Mouse (Mus musculus): Measurements from ENCODE around the gene 1700080O16Rik. TPM values are rescaled to one million over a fixed set of nuclear protein-coding genes. Genes with fewer than 3 reads are reported as not detected.

The 1700080O16Rik gene
- total RNA-seq (2012; rRNA removed) (not detected in 2 replicates), total RNA-seq (2014; rRNA removed) (not detected in 2 replicates), polyA plus RNA-seq (2012; ENCODE audit: insufficient read length, low read depth) (not detected in 2 replicates)

DNA sequence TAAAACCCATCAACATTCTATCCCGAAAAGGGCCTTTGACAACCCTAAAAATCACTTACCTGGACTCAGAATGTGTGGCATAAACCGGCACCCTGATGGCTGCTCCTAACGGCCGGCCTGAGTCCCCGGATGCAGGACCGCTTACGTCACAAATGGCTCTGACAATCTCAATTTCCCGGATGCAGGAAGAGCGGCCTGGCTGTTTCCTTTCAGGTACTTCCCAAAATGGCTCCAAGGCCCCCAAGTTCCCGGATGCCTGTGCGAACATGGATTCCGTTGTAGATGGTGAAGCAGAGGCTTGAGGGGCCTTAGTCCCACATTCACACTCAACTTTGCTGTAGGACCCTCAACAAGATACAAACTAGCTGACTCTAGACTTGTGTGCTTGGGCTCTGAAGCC, at the start of gene 1700080O16Rik:
Gene 1700080O16Rik, minus strand, starts transcription at position 101 of the 400 bp plus-strand sequence.
- TF ChIP-seq MYC (IDR thresholded peaks at IDR 0.05; ENCODE audit: low read depth, low read length) (no peak), ZC3H11A (IDR thresholded peaks at IDR 0.05; ENCODE audit: low read depth, low read length) (no peak), MAZ (IDR thresholded peaks at IDR 0.05; ENCODE audit: low read depth, low read length) (no peak), TCF12 (IDR thresholded peaks at IDR 0.05; ENCODE audit: low read depth, low read length) (no peak), MXI1 (IDR thresholded peaks at IDR 0.05; ENCODE audit: low read depth, low read length) (no peak), ZNF384 (IDR thresholded peaks at IDR 0.05; ENCODE audit: low read depth, low read length) (no peak), TBP (conservative IDR thresholded peaks at IDR 0.05; ENCODE audit: low read depth, low read length) (no peak), UBTF (IDR thresholded peaks at IDR 0.05; ENCODE audit: low read depth, low read length) (no peak), CTCF (conservative IDR thresholded peaks at IDR 0.05 in 1 of 2, IDR thresholded peaks at IDR 0.05 in 1 of 2; ENCODE audit: low read depth in 2 of 2, low read length in 2 of 2) (no peak)
- H3K79me2 ChIP-seq (replicated peaks; ENCODE audit: control insufficient read depth, extremely low read depth, insufficient read depth, poor library complexity, severe bottlenecking): no peaks in the 10 kb centered on the region
- H3K27me3 ChIP-seq (replicated peaks): no peaks in the 10 kb centered on the region
- in situ Hi-C loops (cut with MboI; ENCODE audit: low pct_ligation_motif_present, low pct_unique_long_range_greater_than_20kb, low sequenced_read_pairs): no loop called here
- no peak within 1 kb of the TSS for H3K9ac ChIP-seq (ENCODE audit: insufficient read depth, low read depth)
- DNase-seq (ENCODE audit: extremely low read depth): no peak
- no peak within 1 kb of the TSS for H3K4me3 ChIP-seq (replicated peaks in 1 of 3; ENCODE audit: low read depth in 2 of 3, low read length in 2 of 3, poor library complexity in 1 of 3)
- H3K27ac ChIP-seq (ENCODE audit: insufficient read depth, low read depth): no peak within 1 kb of the TSS
- H3K4me1 ChIP-seq (ENCODE audit: control insufficient read depth in 1 of 2, insufficient read depth in 2 of 2): no peaks in the 10 kb centered on the region
- dilution Hi-C loops (cut with MboI; ENCODE audit: extremely low pct_ligation_motif_present, extremely low pct_unique_long_range_greater_than_20kb, low sequenced_read_pairs): no loop called here
- H3K9me3 ChIP-seq (replicated peaks; ENCODE audit: low read length): no peaks in the 10 kb centered on the region
- no peaks in the 10 kb centered on the region for H3K36me3 ChIP-seq (replicated peaks in 1 of 2; ENCODE audit: control insufficient read depth in 1 of 2, insufficient read depth in 1 of 2, low read length in 1 of 2)
- H3K4me2 ChIP-seq (ENCODE audit: insufficient read depth, low read depth, poor library complexity, severe bottlenecking): no peak within 1 kb of the TSS

DNA sequence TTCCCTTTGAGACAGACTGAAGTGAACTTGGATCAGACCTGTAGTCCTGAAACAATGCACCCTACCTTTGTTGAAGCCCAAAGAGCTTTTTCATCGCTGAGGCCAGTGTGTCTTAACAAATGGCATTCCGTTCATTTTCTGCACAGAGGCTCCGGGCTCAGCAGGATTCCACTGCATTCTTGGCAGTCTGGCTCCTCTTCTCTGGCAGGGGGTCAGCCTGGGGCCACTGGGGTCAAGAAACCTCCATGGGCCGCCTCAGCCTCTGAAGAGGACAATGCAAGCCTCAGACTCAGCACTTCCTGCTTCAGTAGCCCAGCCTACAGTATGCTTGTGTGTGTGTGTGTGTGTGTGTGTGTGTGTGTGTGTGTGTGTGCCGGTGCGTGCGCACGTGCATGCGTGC, 45.1 kb upstream of the 1700080O16Rik start:
- no peak overlapping the region for H3K9ac ChIP-seq (ENCODE audit: insufficient read depth, low read depth)
- DNase-seq (ENCODE audit: extremely low read depth): no peak
- no peak overlapping the region for H3K4me2 ChIP-seq (ENCODE audit: insufficient read depth, low read depth, poor library complexity, severe bottlenecking)
- H3K4me3 ChIP-seq (replicated peaks in 1 of 3; ENCODE audit: low read depth in 2 of 3, low read length in 2 of 3, poor library complexity in 1 of 3): no peak overlapping the region
- dilution Hi-C loops (cut with MboI; ENCODE audit: extremely low pct_ligation_motif_present, extremely low pct_unique_long_range_greater_than_20kb, low sequenced_read_pairs) (no loop called here), in situ Hi-C loops (cut with MboI; ENCODE audit: low pct_ligation_motif_present, low pct_unique_long_range_greater_than_20kb, low sequenced_read_pairs) (no loop called here)
- no peaks in the 10 kb centered on the region for H3K9me3 ChIP-seq (replicated peaks; ENCODE audit: low read length)
- no peak for TF ChIP-seq MXI1 (IDR thresholded peaks at IDR 0.05; ENCODE audit: low read depth, low read length)
- no peak for TF ChIP-seq ZC3H11A (IDR thresholded peaks at IDR 0.05; ENCODE audit: low read depth, low read length)
- no peak for TF ChIP-seq RCOR1 (conservative IDR thresholded peaks at IDR 0.05; ENCODE audit: low read depth, low read length)
- TF ChIP-seq KAT2A (IDR thresholded peaks at IDR 0.05; ENCODE audit: insufficient replicate concordance, low read length): no peak
- TF ChIP-seq ZKSCAN1 (IDR thresholded peaks at IDR 0.05; ENCODE audit: borderline replicate concordance, low read depth, low read length): no peak
- TF ChIP-seq SIN3A (IDR thresholded peaks at IDR 0.05; ENCODE audit: low read length): no peak
- no peak for TF ChIP-seq JUND (conservative IDR thresholded peaks at IDR 0.05; ENCODE audit: low read depth, low read length)
- no peak for TF ChIP-seq ZMIZ1 (IDR thresholded peaks at IDR 0.05; ENCODE audit: low read depth, low read length)
- no peak for TF ChIP-seq MAZ (IDR thresholded peaks at IDR 0.05; ENCODE audit: low read depth, low read length)
- TF ChIP-seq MAX (IDR thresholded peaks at IDR 0.05; ENCODE audit: low read length): no peak
- no peak for TF ChIP-seq ZNF384 (IDR thresholded peaks at IDR 0.05; ENCODE audit: low read depth, low read length)
- no peak for TF ChIP-seq CHD1 (IDR thresholded peaks at IDR 0.05; ENCODE audit: low read depth, low read length)
- no peak for TF ChIP-seq IRF4 (IDR thresholded peaks at IDR 0.05; ENCODE audit: low read depth, low read length)
- no peak for TF ChIP-seq RAD21 (IDR thresholded peaks at IDR 0.05; ENCODE audit: low read depth, low read length)
- TF ChIP-seq ETS1 (conservative IDR thresholded peaks at IDR 0.05; ENCODE audit: low read depth, low read length): no peak
- no peak for TF ChIP-seq TCF12 (IDR thresholded peaks at IDR 0.05; ENCODE audit: low read depth, low read length)
- no peak for TF ChIP-seq UBTF (IDR thresholded peaks at IDR 0.05; ENCODE audit: low read depth, low read length)
- no peak for TF ChIP-seq POLR2AphosphoS2 (IDR thresholded peaks at IDR 0.05; ENCODE audit: low read depth, low read length)
- H3K79me2 ChIP-seq (replicated peaks; ENCODE audit: control insufficient read depth, extremely low read depth, insufficient read depth, poor library complexity, severe bottlenecking): no peaks in the 10 kb centered on the region
- H3K27me3 ChIP-seq (replicated peaks): no peaks in the 10 kb centered on the region
- no peaks in the 10 kb centered on the region for H3K4me1 ChIP-seq (ENCODE audit: control insufficient read depth in 1 of 2, insufficient read depth in 2 of 2)
- H3K36me3 ChIP-seq (replicated peaks in 1 of 2; ENCODE audit: control insufficient read depth in 1 of 2, insufficient read depth in 1 of 2, low read length in 1 of 2): no peaks in the 10 kb centered on the region
- no peak overlapping the region for H3K27ac ChIP-seq (ENCODE audit: insufficient read depth, low read depth)
